Mouse (Mus musculus) hindbrain, embryonic 16.5 days (tissue): ENCODE data around the gene Josd1. TPM values are rescaled to one million over a fixed set of nuclear protein-coding genes. Genes with fewer than 3 reads are reported as not detected.

Experiments
- ATAC-seq: fragments of 200-750 bp; cut with Nextera tagmentation; 2 replicates; pipeline ENCODE4 v1.8.0; 2017; ENCODE audit warnings: moderate TSS enrichment, moderate library complexity
- H3K27ac ChIP-seq: fragments of 300-500 bp; sonication (generic); 2 replicates; pipeline ENCODE4 v1.5.1; 2014; ENCODE audit warnings: low read depth, mild to moderate bottlenecking, control low read depth, low read length, moderate library complexity
- H3K27me3 ChIP-seq: fragments of 300-500 bp; sonication (generic); replicated peaks from 2 replicates; pipeline ENCODE4 v1.6.1; 2014; ENCODE audit warnings: low read length; ENCODE audit not compliant: control insufficient read depth, insufficient read depth
- H3K36me3 ChIP-seq: fragments of 300-500 bp; sonication (generic); 2 replicates; pipeline ENCODE4 v1.6.1; 2014; ENCODE audit warnings: mild to moderate bottlenecking, low read length, moderate library complexity, mixed read lengths; ENCODE audit not compliant: control insufficient read depth, insufficient read depth
- H3K4me1 ChIP-seq: fragments of 300-500 bp; sonication (generic); 2 replicates; pipeline ENCODE4 v1.6.1; 2014; ENCODE audit warnings: low read depth, low read length; ENCODE audit not compliant: control insufficient read depth, insufficient read depth
- H3K4me2 ChIP-seq: fragments of 300-500 bp; sonication (generic); 2 replicates; pipeline ENCODE4 v1.6.1; 2014; ENCODE audit warnings: mild to moderate bottlenecking, low read length, control low read depth, moderate library complexity
- H3K4me3 ChIP-seq: fragments of 300-500 bp; sonication (generic); 2 replicates; pipeline ENCODE4 v1.5.1; 2014; ENCODE audit warnings: mild to moderate bottlenecking, low read length, control low read depth, moderate library complexity
- H3K9ac ChIP-seq: fragments of 300-500 bp; sonication (generic); 2 replicates; pipeline ENCODE4 v1.6.1; 2014; ENCODE audit warnings: low read depth, mild to moderate bottlenecking, control low read depth, low read length, moderate library complexity
- H3K9me3 ChIP-seq: fragments of 300-500 bp; sonication (generic); 2 replicates; pipeline ENCODE4 v1.6.1; 2014; ENCODE audit warnings: mild to moderate bottlenecking, low read length, moderate library complexity; ENCODE audit not compliant: control insufficient read depth
- WGBS: fragments of 180-500 bp; shearing (Covaris S2); extraction: QIAGEN DNeasy Blood & Tissue Kit; methylation state at CpG from one replicate; pipeline ENCODE4 v1.1.7; 2014; 5-methylcytosine and 5-hydroxymethylcytosine counted together
- polyA plus RNA-seq: library from polyadenylated mRNA; unstranded; fragments of >200 nt; fragmentation: Nextera tagmentation; extraction: Ambion mirVana; gene quantifications from 2 replicates; pipeline ENCODE4 v1.2.1, GENCODE M21; 2015

The Josd1 gene
- polyA plus RNA-seq, 1 experiment from 2014 or later = 19.1 TPM

DNA sequence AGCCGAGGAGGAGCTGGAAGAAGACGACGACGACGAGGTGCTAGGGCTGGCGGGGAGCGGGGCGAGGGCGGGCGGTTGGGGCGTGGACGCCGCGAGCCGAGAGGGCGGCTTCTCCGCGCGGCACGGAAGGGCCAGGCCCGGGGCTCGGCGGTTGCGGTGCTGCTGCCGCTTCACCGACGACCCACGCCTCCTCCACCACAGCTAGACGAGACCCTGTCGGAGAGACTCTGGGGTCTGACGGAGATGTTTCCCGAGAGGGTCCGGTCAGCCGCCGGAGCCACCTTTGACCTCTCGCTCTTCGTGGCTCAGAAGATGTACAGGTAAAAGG lies 16.8 kb downstream of the Josd1 start:
- peaks cover 7% of the 10 kb centered on the region for H3K4me1 ChIP-seq
- no peaks in the 10 kb centered on the region for H3K9me3 ChIP-seq
- H3K4me2 ChIP-seq = peak overlapping the region; percentile 57
- H3K27me3 ChIP-seq = no peaks in the 10 kb centered on the region
- peak overlapping the region; percentile 71 for H3K4me3 ChIP-seq
- peak overlapping the region; percentile 80 for H3K9ac ChIP-seq
- peak; percentile 63 for ATAC-seq
- peaks cover 34% of the 10 kb centered on the region for H3K36me3 ChIP-seq
- WGBS = under 1% methylated on average over 28 of the region's 37 CpGs
- H3K27ac ChIP-seq = peak overlapping the region; percentile 45; the same call in 1 of the 2 replicates

- Histone ChIP-seq H3K4me3 (peak within 1 kb of the TSS; percentile 71), H3K4me2 (peak within 1 kb of the TSS; percentile 57), H3K27ac (peak within 1 kb of the TSS; percentile 45; the same call in 1 of the 2 replicates), H3K9ac (peak within 1 kb of the TSS; percentile 80), H3K9me3 (no peaks in the 10 kb centered on the region), H3K27me3 (no peaks in the 10 kb centered on the region), H3K36me3 (peaks cover 31% of the 10 kb centered on the region), H3K4me1 (peaks cover 7% of the 10 kb centered on the region)
- ATAC-seq = peak; percentile 98
- WGBS = 19% methylated on average over 32 of the region's 33 CpGs
Observed at GRCm38 (mm10) chr15:79670249-79670971, 17.3 kb downstream of the Josd1 start, which contains the start of gene Tomm22. Gene Tomm22 (plus strand): TSS chr15:79670861.

- Histone ChIP-seq H3K27me3 (no peaks in the 10 kb centered on the region), H3K36me3 (peaks cover 19% of the 10 kb centered on the region), H3K4me2 (no peak overlapping the region), H3K9me3 (no peaks in the 10 kb centered on the region), H3K4me1 (peaks cover 7% of the 10 kb centered on the region), H3K4me3 (no peak overlapping the region), H3K27ac (no peak overlapping the region), H3K9ac (no peak overlapping the region)
- 75% methylated on average over 10 of the region's 10 CpGs for WGBS
- ATAC-seq = no peak
Observed at GRCm38 (mm10) chr15:79669195-79669594, 18.5 kb downstream of the Josd1 start.

- Histone ChIP-seq H3K4me1 (peaks cover 3% of the 10 kb centered on the region), H3K27me3 (no peaks in the 10 kb centered on the region), H3K36me3 (peaks cover 20% of the 10 kb centered on the region), H3K4me2 (no peak overlapping the region), H3K9me3 (no peaks in the 10 kb centered on the region), H3K27ac (no peak overlapping the region), H3K9ac (no peak overlapping the region), H3K4me3 (no peak overlapping the region)
- no peak for ATAC-seq
- WGBS = 94% methylated on average over 8 of the region's 8 CpGs
Observed at GRCm38 (mm10) chr15:79664666-79665065, 23.1 kb downstream of the Josd1 start.

- Histone ChIP-seq H3K4me1 (peaks cover 5% of the 10 kb centered on the region), H3K9ac (no peak overlapping the region), H3K27me3 (no peaks in the 10 kb centered on the region), H3K27ac (no peak overlapping the region), H3K4me3 (no peak overlapping the region), H3K4me2 (no peak overlapping the region), H3K9me3 (no peaks in the 10 kb centered on the region), H3K36me3 (peaks cover 10% of the 10 kb centered on the region)
- WGBS = 73% methylated on average over 4 of the region's 4 CpGs
- ATAC-seq = no peak
Observed at GRCm38 (mm10) chr15:79661852-79662251, 25.9 kb downstream of the Josd1 start.

- Histone ChIP-seq H3K36me3 (peaks cover 5% of the 10 kb centered on the region), H3K4me1 (peaks cover 5% of the 10 kb centered on the region), H3K27ac (peak within 1 kb of the TSS; percentile 98), H3K9me3 (no peaks in the 10 kb centered on the region), H3K27me3 (no peaks in the 10 kb centered on the region), H3K9ac (peak within 1 kb of the TSS; percentile 86), H3K4me2 (peak within 1 kb of the TSS; percentile 94), H3K4me3 (peak within 1 kb of the TSS; percentile 92)
- under 1% methylated on average over 55 of the region's 55 CpGs for WGBS
- peak; percentile 92 for ATAC-seq
Observed at GRCm38 (mm10) chr15:79658531-79659375, 29.0 kb downstream of the Josd1 start, which contains the start of the genes Fam227a and Cby1. Gene Fam227a (minus strand): TSS chr15:79658956. Gene Cby1 (plus strand): TSS chr15:79659199.

- H3K4me2 ChIP-seq = peak overlapping the region; percentile 94
- no peaks in the 10 kb centered on the region for H3K9me3 ChIP-seq
- peak overlapping the region; percentile 92 for H3K4me3 ChIP-seq
- 5% methylated on average over 16 of the region's 16 CpGs for WGBS
- H3K36me3 ChIP-seq = no peaks in the 10 kb centered on the region; the same call in 1 of the 2 replicates
- peak overlapping the region; percentile 98 for H3K27ac ChIP-seq
- no peaks in the 10 kb centered on the region for H3K27me3 ChIP-seq
- H3K9ac ChIP-seq = peak overlapping the region; percentile 86
- peak; percentile 32 for ATAC-seq
- H3K4me1 ChIP-seq = peaks cover 5% of the 10 kb centered on the region
Observed at GRCm38 (mm10) chr15:79657837-79658530, 29.7 kb downstream of the Josd1 start.

GRCm38 (mm10) chr15:79656451-79656850 lies 31.3 kb downstream of the Josd1 start:
- H3K27me3 ChIP-seq = no peaks in the 10 kb centered on the region
- H3K36me3 ChIP-seq = no peaks in the 10 kb centered on the region
- ATAC-seq = no peak
- H3K9ac ChIP-seq = no peak overlapping the region
- H3K4me2 ChIP-seq = no peak overlapping the region
- no peak overlapping the region for H3K4me3 ChIP-seq
- whole genome bisulfite sequencing = 80% methylated on average over 14 of the region's 14 CpGs
- H3K27ac ChIP-seq = no peak overlapping the region
- H3K4me1 ChIP-seq = peaks cover 5% of the 10 kb centered on the region
- no peaks in the 10 kb centered on the region for H3K9me3 ChIP-seq
